ENCODE assay signal across 8 mouse cellular contexts in the genomic region with DNA sequence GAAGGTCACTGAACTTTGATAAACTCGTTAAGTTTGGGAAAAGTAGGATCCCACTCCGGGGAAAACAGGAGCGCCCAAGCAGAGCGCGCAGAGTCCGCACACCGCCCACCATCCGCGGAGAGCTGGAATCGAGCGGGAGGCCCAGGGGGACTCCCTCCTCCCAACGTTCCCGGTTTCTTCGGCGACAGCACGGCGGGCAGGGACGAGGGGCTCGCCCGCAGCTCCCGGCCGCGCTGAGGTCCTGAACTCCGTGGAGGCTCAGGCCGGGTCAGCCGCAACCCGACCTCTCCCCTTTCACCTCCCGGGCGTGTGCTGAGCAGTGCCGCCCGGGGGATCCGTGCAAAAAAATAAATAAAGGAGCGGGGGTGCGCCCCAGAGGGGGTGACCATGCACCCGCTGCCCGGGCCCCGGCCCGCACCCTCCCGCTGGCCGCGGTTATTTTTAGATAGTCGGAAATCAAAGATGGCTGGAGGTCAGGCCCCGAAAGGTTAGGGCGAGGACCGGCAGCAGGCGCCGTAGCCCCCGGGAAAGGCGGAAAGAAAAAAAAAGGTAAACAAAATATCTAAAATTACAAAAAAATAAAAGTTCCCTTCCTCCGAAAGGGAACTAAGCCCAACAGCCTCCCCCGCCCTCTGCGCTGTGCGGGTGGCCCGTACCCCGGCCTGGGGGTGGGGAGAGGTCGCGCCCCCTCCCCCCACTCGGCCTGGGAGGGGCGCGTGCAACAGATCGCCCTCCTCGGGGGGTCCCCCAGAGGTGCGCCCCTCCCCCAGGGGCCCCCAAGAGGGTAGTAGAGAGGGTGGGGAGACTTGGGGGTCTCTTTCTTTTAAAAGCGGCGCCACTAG. TPM values are rescaled to one million over a fixed set of nuclear protein-coding genes. Genes with fewer than 3 reads are reported as not detected.
DNase-seq lines count a peak whose midpoint lies in the region; ATAC-seq and TF ChIP-seq lines count a peak whose summit lies in the region.

No protein-coding gene starts in this region.

- no peak for TF ChIP-seq CTCF in gastrocnemius, adult 2 months (IDR thresholded peaks at IDR 0.05)

- peak overlapping the region; percentile 91 for H3K27ac ChIP-seq in gastrocnemius, adult 2 months
- H3K27ac ChIP-seq in embryonic facial prominence, embryonic 15.5 days (replicated peaks): no peak overlapping the region
- peak overlapping the region; percentile 32; the same call in 1 of the 2 replicates for H3K27ac ChIP-seq in hindbrain, embryonic 12.5 days
- H3K27ac ChIP-seq in midbrain, embryonic 14.5 days (replicated peaks; ENCODE audit: low read depth, low read length): peak overlapping the region; percentile 32; the same call in 1 of the 2 replicates

- no peak for ATAC-seq in embryonic facial prominence, embryonic 15.5 days (ENCODE audit: insufficient number of reproducible peaks, low FRiP score, low TSS enrichment, low read depth)
- ATAC-seq in hindbrain, embryonic 12.5 days (ENCODE audit: low FRiP score): peak; percentile 21; the same call in 1 of the 2 replicates
- ATAC-seq in midbrain, embryonic 14.5 days (ENCODE audit: low FRiP score, low TSS enrichment): no peak

- peak overlapping the region; percentile 79 for H3K4me3 ChIP-seq in gastrocnemius, adult 2 months
- H3K4me3 ChIP-seq in embryonic facial prominence, embryonic 15.5 days (replicated peaks): peak overlapping the region; percentile 53
- peak overlapping the region; percentile 59 for H3K4me3 ChIP-seq in hindbrain, embryonic 12.5 days
- peak overlapping the region; percentile 57 for H3K4me3 ChIP-seq in midbrain, embryonic 14.5 days (replicated peaks; ENCODE audit: low read depth, low read length)

- peak; percentile 56 for DNase-seq in gastrocnemius, adult 2 months
- no peak for DNase-seq in gastrocnemius, adult 8-10 months (ENCODE audit: low spot score in 2 of 2)
- DNase-seq in midbrain, embryonic 14.5 days: peak; percentile 58
- DNase-seq in natural killer cell, adult 2 months (ENCODE audit: low spot score in 2 of 2): no peak
- no peak for DNase-seq in left cerebral cortex, postnatal 36 days (ENCODE audit: low spot score in 2 of 2)
- no peak for DNase-seq in kidney, adult 18-20 months

- H3K9ac ChIP-seq in embryonic facial prominence, embryonic 15.5 days: 0 out of 2 replicates have a peak overlapping the region, but pooled peaks have one; percentile 16
- peak overlapping the region; percentile 65 for H3K9ac ChIP-seq in hindbrain, embryonic 12.5 days
- H3K9ac ChIP-seq in midbrain, embryonic 14.5 days (replicated peaks; ENCODE audit: low read length): peak overlapping the region; percentile 62

- peak overlapping the region; percentile 95 for H3K4me2 ChIP-seq in embryonic facial prominence, embryonic 15.5 days (replicated peaks)
- peak overlapping the region; percentile 86 for H3K4me2 ChIP-seq in hindbrain, embryonic 12.5 days (replicated peaks)
- H3K4me2 ChIP-seq in midbrain, embryonic 14.5 days (ENCODE audit: low read length): peak overlapping the region; percentile 97

- WGBS in embryonic facial prominence, embryonic 15.5 days: under 1% methylated on average over 63 of the region's 65 CpGs
- under 1% methylated on average over 63 of the region's 65 CpGs for WGBS in hindbrain, embryonic 12.5 days
- under 1% methylated on average over 65 of the region's 65 CpGs for WGBS in midbrain, embryonic 14.5 days

- H3K4me1 ChIP-seq in embryonic facial prominence, embryonic 15.5 days: peaks cover 25% of the 10 kb centered on the region
- peaks cover 43% of the 10 kb centered on the region for H3K4me1 ChIP-seq in hindbrain, embryonic 12.5 days
- peaks cover 43% of the 10 kb centered on the region for H3K4me1 ChIP-seq in midbrain, embryonic 14.5 days (ENCODE audit: control insufficient read depth, insufficient read depth, low read length)

- no peaks in the 10 kb centered on the region for H3K9me3 ChIP-seq in embryonic facial prominence, embryonic 15.5 days (replicated peaks)
- H3K9me3 ChIP-seq in hindbrain, embryonic 12.5 days (replicated peaks): no peaks in the 10 kb centered on the region
- no peaks in the 10 kb centered on the region for H3K9me3 ChIP-seq in midbrain, embryonic 14.5 days (ENCODE audit: control insufficient read depth, low read length)

- H3K36me3 ChIP-seq in embryonic facial prominence, embryonic 15.5 days: no peaks in the 10 kb centered on the region
- no peaks in the 10 kb centered on the region for H3K36me3 ChIP-seq in hindbrain, embryonic 12.5 days
- H3K36me3 ChIP-seq in midbrain, embryonic 14.5 days (ENCODE audit: control insufficient read depth, insufficient read depth, low read length): no peaks in the 10 kb centered on the region

- intact Hi-C loops in gastrocnemius, adult 2 months (cut with DNase I): loop anchor here (10.0 kb wide), 1 partner anchor 99 kb away; no protein-coding TSS in a partner anchor
- intact Hi-C loops in left cerebral cortex, postnatal 36 days (cut with DNase I): loop anchor here (5.0 to 10.0 kb wide), 2 partner anchors 79 to 106 kb away; no protein-coding TSS in a partner anchor

- H3K27me3 ChIP-seq in embryonic facial prominence, embryonic 15.5 days: peaks cover 89% of the 10 kb centered on the region
- H3K27me3 ChIP-seq in hindbrain, embryonic 12.5 days: peaks cover 47% of the 10 kb centered on the region
- peaks cover 20% of the 10 kb centered on the region; the same call in 1 of the 2 replicates for H3K27me3 ChIP-seq in midbrain, embryonic 14.5 days (ENCODE audit: control insufficient read depth, insufficient read depth, low read length)

RNA-seq across cellular contexts. Expression of a gene that starts 1.8 kb away (rescaled TPM):
- total RNA-seq in gastrocnemius, adult 2 months (2021): 1 to 10 TPM; 1.6 to 2.4 TPM
- 1 to 10 TPM; 1.3 to 5.7 (median 2.6) TPM for total RNA-seq in gastrocnemius, adult 8-10 months (2022)
- polyA plus RNA-seq in embryonic facial prominence, embryonic 15.5 days (2015; fragmentation: Nextera tagmentation; extraction: Ambion mirVana): 0.51 and 0.56 TPM in 2 replicates
- 2.3 and 3.2 TPM in 2 replicates for polyA plus RNA-seq in hindbrain, embryonic 12.5 days (2016; fragmentation: Nextera tagmentation; extraction: Ambion mirVana)
- 1.8 and 2.6 TPM in 2 replicates for polyA plus RNA-seq in midbrain, embryonic 14.5 days (2014; fragmentation: Nextera tagmentation; extraction: Ambion mirVana)
- total RNA-seq in left cerebral cortex, postnatal 36 days (2021): under 1 TPM in 1 of 2 experiments, not detected in 1; 0.18 TPM

RNA-seq across cellular contexts. Expression of a gene that starts 23.7 kb away (rescaled TPM):
- total RNA-seq in gastrocnemius, adult 2 months (2021): 10 to 100 TPM; 15.3 to 25.0 TPM
- total RNA-seq in gastrocnemius, adult 8-10 months (2022): 10 to 100 TPM; 23.0 to 28.0 (median 26.2) TPM
- 28.6 and 34.8 TPM in 2 replicates for polyA plus RNA-seq in embryonic facial prominence, embryonic 15.5 days (2015; fragmentation: Nextera tagmentation; extraction: Ambion mirVana)
- polyA plus RNA-seq in hindbrain, embryonic 12.5 days (2016; fragmentation: Nextera tagmentation; extraction: Ambion mirVana): 50.8 and 54.2 TPM in 2 replicates
- polyA plus RNA-seq in midbrain, embryonic 14.5 days (2014; fragmentation: Nextera tagmentation; extraction: Ambion mirVana): 79.7 and 85.9 TPM in 2 replicates
- total RNA-seq in left cerebral cortex, postnatal 36 days (2021): 100 to 1,000 TPM; 390 to 450 TPM

Comparison
In these comparisons a context has a peak if more than half of its experiments do, and no peak if none do; other contexts are left out.
1. DNase-seq: peak in gastrocnemius, adult 2 months (single experiment) and midbrain, embryonic 14.5 days (single experiment); none in gastrocnemius, adult 8-10 months (0 of 2), natural killer cell, adult 2 months (0 of 2), left cerebral cortex, postnatal 36 days (0 of 2) and kidney, adult 18-20 months (single experiment).
2. RNA of a gene that starts 23.7 kb away (total RNA-seq): 390 to 450 TPM in left cerebral cortex, postnatal 36 days; 23.0 to 28.0 TPM in gastrocnemius, adult 8-10 months and 15.3 to 25.0 TPM in gastrocnemius, adult 2 months; every median in the first group is over 10 times any median in the second.
3. Peak in every context shown above with its lines, with median percentiles within 50 percentile points of each other: H3K4me3 ChIP-seq, H3K4me2 ChIP-seq and H3K9ac ChIP-seq.